Mouse (Mus musculus): Measurements from ENCODE around the gene Fgd6. TPM values are rescaled to one million over a fixed set of nuclear protein-coding genes. Genes with fewer than 3 reads are reported as not detected.

The Fgd6 gene
- polyA plus RNA-seq, 1 experiment from 2014 or later = 2.4 TPM

GRCm38 (mm10) chr10:94021059-94021458 is 14.7 kb upstream of the Fgd6 start:
- H3K27me3 ChIP-seq = no peaks in the 10 kb centered on the region
- peaks cover 10% of the 10 kb centered on the region; the same call in 1 of the 2 replicates for H3K36me3 ChIP-seq
- H3K9me3 ChIP-seq = no peaks in the 10 kb centered on the region
- H3K4me2 ChIP-seq = no peak overlapping the region
- H3K4me1 ChIP-seq (replicated peaks) = 0 out of 2 replicates have a peak, but pooled peaks cover 6% of the 10 kb centered on the region
- no peak for ATAC-seq (ENCODE audit: low FRiP score, low read depth)
- H3K27ac ChIP-seq (replicated peaks) = no peak overlapping the region
- WGBS = 90% methylated on average over 4 of the region's 4 CpGs
- no peak overlapping the region for H3K4me3 ChIP-seq
- no peak overlapping the region for H3K9ac ChIP-seq

- WGBS = 96% methylated on average over 8 of the region's 8 CpGs
- no peak overlapping the region for H3K27ac ChIP-seq (replicated peaks)
These were observed 10.7 kb upstream of the Fgd6 start for GRCm38 (mm10) chr10:94025079-94025478.

GRCm38 (mm10) chr10:94028493-94028892 is 7.3 kb upstream of the Fgd6 start:
- no peak for ATAC-seq (ENCODE audit: low FRiP score, low read depth)
- 88% methylated on average over 6 of the region's 6 CpGs for WGBS
- H3K36me3 ChIP-seq = peaks cover 25% of the 10 kb centered on the region

More at GRCm38 (mm10) chr10:94025079-94025478, 10.7 kb upstream of the Fgd6 start:
- no peaks in the 10 kb centered on the region; the same call in 1 of the 2 replicates for H3K4me1 ChIP-seq (replicated peaks)
- no peak overlapping the region for H3K4me3 ChIP-seq
- peak; percentile 55; the same call in 1 of the 2 replicates for ATAC-seq (ENCODE audit: low FRiP score, low read depth)
- H3K9me3 ChIP-seq = no peaks in the 10 kb centered on the region
- H3K4me2 ChIP-seq = no peak overlapping the region
- no peak overlapping the region for H3K9ac ChIP-seq
- H3K27me3 ChIP-seq = no peaks in the 10 kb centered on the region
- H3K36me3 ChIP-seq = peaks cover 23% of the 10 kb centered on the region

GRCm38 (mm10) chr10:94031164-94031563 is 4.6 kb upstream of the Fgd6 start:
- ATAC-seq (ENCODE audit: low FRiP score, low read depth) = no peak
- H3K9ac ChIP-seq = no peak overlapping the region
- no peak overlapping the region for H3K4me3 ChIP-seq
- H3K4me2 ChIP-seq = no peak overlapping the region
- no peaks in the 10 kb centered on the region for H3K9me3 ChIP-seq
- peaks cover 14% of the 10 kb centered on the region for H3K36me3 ChIP-seq
- no peak overlapping the region for H3K27ac ChIP-seq (replicated peaks)
- WGBS = 98% methylated on average over 6 of the region's 6 CpGs
- no peaks in the 10 kb centered on the region for H3K27me3 ChIP-seq
- H3K4me1 ChIP-seq (replicated peaks) = peaks cover 30% of the 10 kb centered on the region

More at GRCm38 (mm10) chr10:94028493-94028892, 7.3 kb upstream of the Fgd6 start:
- Histone ChIP-seq H3K4me2 (no peak overlapping the region), H3K9ac (no peak overlapping the region), H3K27me3 (no peaks in the 10 kb centered on the region), H3K9me3 (no peaks in the 10 kb centered on the region), H3K4me1 (replicated peaks) (peaks cover 19% of the 10 kb centered on the region), H3K4me3 (no peak overlapping the region), H3K27ac (replicated peaks) (no peak overlapping the region)

- H3K27ac ChIP-seq (replicated peaks) = peak overlapping the region; percentile 85
- peaks cover 37% of the 10 kb centered on the region for H3K4me1 ChIP-seq (replicated peaks)
- H3K4me3 ChIP-seq = peak overlapping the region; percentile 68
- H3K4me2 ChIP-seq = peak overlapping the region; percentile 70
- ATAC-seq (ENCODE audit: low FRiP score, low read depth) = peak; percentile 74
- no peaks in the 10 kb centered on the region for H3K9me3 ChIP-seq
- peak overlapping the region; percentile 80 for H3K9ac ChIP-seq
- no peaks in the 10 kb centered on the region for H3K27me3 ChIP-seq
- H3K36me3 ChIP-seq = peaks cover 2% of the 10 kb centered on the region; the same call in 1 of the 2 replicates
- under 1% methylated on average over 30 of the region's 30 CpGs for WGBS
These were observed 734 bp upstream of the Fgd6 start for GRCm38 (mm10) chr10:94034876-94035657.

- no peaks in the 10 kb centered on the region for H3K27me3 ChIP-seq
- peaks cover 37% of the 10 kb centered on the region for H3K4me1 ChIP-seq (replicated peaks)
- peak overlapping the region; percentile 72 for H3K9ac ChIP-seq
- peak overlapping the region; percentile 94 for H3K4me2 ChIP-seq
- H3K36me3 ChIP-seq = no peaks in the 10 kb centered on the region
- H3K9me3 ChIP-seq = no peaks in the 10 kb centered on the region
- under 1% methylated on average over 32 of the region's 32 CpGs for WGBS
- H3K4me3 ChIP-seq = peak overlapping the region; percentile 68
- H3K27ac ChIP-seq (replicated peaks) = peak overlapping the region; percentile 77
- ATAC-seq (ENCODE audit: low FRiP score, low read depth) = peak; percentile 33
These were observed 566 bp downstream of the Fgd6 start for GRCm38 (mm10) chr10:94036375-94036758.

- Histone ChIP-seq H3K4me1 (replicated peaks) (peaks cover 30% of the 10 kb centered on the region), H3K4me2 (peak overlapping the region; percentile 94), H3K36me3 (no peaks in the 10 kb centered on the region), H3K9me3 (no peaks in the 10 kb centered on the region), H3K9ac (no peak overlapping the region), H3K27me3 (no peaks in the 10 kb centered on the region), H3K27ac (replicated peaks) (no peak overlapping the region), H3K4me3 (peak overlapping the region; percentile 68)
- ATAC-seq (ENCODE audit: low FRiP score, low read depth) = no peak
- 50% methylated on average over 9 of the region's 9 CpGs for WGBS
These were observed 1.4 kb downstream of the Fgd6 start for GRCm38 (mm10) chr10:94037196-94037595.

GRCm38 (mm10) chr10:94037596-94037995 is 1.8 kb downstream of the Fgd6 start:
- H3K9ac ChIP-seq = no peak overlapping the region
- 80% methylated on average over 4 of the region's 4 CpGs for WGBS
- no peak for ATAC-seq (ENCODE audit: low FRiP score, low read depth)
- no peaks in the 10 kb centered on the region for H3K36me3 ChIP-seq
- H3K4me3 ChIP-seq = no peak overlapping the region
- peaks cover 26% of the 10 kb centered on the region for H3K4me1 ChIP-seq (replicated peaks)
- H3K27me3 ChIP-seq = no peaks in the 10 kb centered on the region
- no peaks in the 10 kb centered on the region for H3K9me3 ChIP-seq
- H3K4me2 ChIP-seq = peak overlapping the region; percentile 94; the same call in 1 of the 2 replicates
- no peak overlapping the region for H3K27ac ChIP-seq (replicated peaks)

GRCm38 (mm10) chr10:94038366-94039260 is 2.8 kb downstream of the Fgd6 start:
- H3K9ac ChIP-seq = no peak overlapping the region
- no peak overlapping the region for H3K4me3 ChIP-seq
- H3K27me3 ChIP-seq = no peaks in the 10 kb centered on the region
- 0 out of 2 replicates have a peak overlapping the region, but pooled peaks have one; percentile 6 for H3K4me2 ChIP-seq
- ATAC-seq (ENCODE audit: low FRiP score, low read depth) = no peak
- WGBS = 67% methylated on average over 7 of the region's 7 CpGs
- peaks cover 16% of the 10 kb centered on the region for H3K4me1 ChIP-seq (replicated peaks)
- no peaks in the 10 kb centered on the region for H3K36me3 ChIP-seq
- no peak overlapping the region for H3K27ac ChIP-seq (replicated peaks)
- no peaks in the 10 kb centered on the region for H3K9me3 ChIP-seq

GRCm38 (mm10) chr10:94043908-94044307 is 8.1 kb downstream of the Fgd6 start:
- Histone ChIP-seq H3K4me1 (replicated peaks) (no peaks in the 10 kb centered on the region), H3K4me3 (no peak overlapping the region), H3K9me3 (no peaks in the 10 kb centered on the region), H3K4me2 (no peak overlapping the region), H3K9ac (no peak overlapping the region), H3K27me3 (no peaks in the 10 kb centered on the region), H3K36me3 (no peaks in the 10 kb centered on the region), H3K27ac (replicated peaks) (no peak overlapping the region)
- no peak for ATAC-seq (ENCODE audit: low FRiP score, low read depth)
- 21% methylated on average over 10 of the region's 10 CpGs for WGBS

GRCm38 (mm10) chr10:94045301-94045700 is 9.5 kb downstream of the Fgd6 start:
- H3K4me1 ChIP-seq (replicated peaks) = no peaks in the 10 kb centered on the region
- no peak overlapping the region for H3K27ac ChIP-seq (replicated peaks)
- no peak for ATAC-seq (ENCODE audit: low FRiP score, low read depth)
- H3K4me3 ChIP-seq = no peak overlapping the region
- H3K27me3 ChIP-seq = no peaks in the 10 kb centered on the region
- no peak overlapping the region for H3K9ac ChIP-seq
- H3K9me3 ChIP-seq = no peaks in the 10 kb centered on the region
- whole genome bisulfite sequencing = 94% methylated on average over 13 of the region's 13 CpGs
- no peaks in the 10 kb centered on the region for H3K36me3 ChIP-seq
- no peak overlapping the region for H3K4me2 ChIP-seq

GRCm38 (mm10) chr10:94047024-94047423 is 11.2 kb downstream of the Fgd6 start:
- H3K36me3 ChIP-seq = no peaks in the 10 kb centered on the region
- H3K27me3 ChIP-seq = no peaks in the 10 kb centered on the region
- no peaks in the 10 kb centered on the region for H3K4me1 ChIP-seq (replicated peaks)
- H3K9me3 ChIP-seq = no peaks in the 10 kb centered on the region
- H3K27ac ChIP-seq (replicated peaks) = no peak overlapping the region
- no peak for ATAC-seq (ENCODE audit: low FRiP score, low read depth)
- no peak overlapping the region for H3K9ac ChIP-seq
- no peak overlapping the region for H3K4me2 ChIP-seq
- WGBS = 76% methylated on average over 1 of the region's 1 CpGs
- H3K4me3 ChIP-seq = no peak overlapping the region
